Mouse (Mus musculus) forebrain, embryonic 13.5 days (tissue): ENCODE measurements around the gene Ror1. TPM values are rescaled to one million over a fixed set of nuclear protein-coding genes. Genes with fewer than 3 reads are reported as not detected.

Experiments
- ATAC-seq: fragments of 200-750 bp; cut with Nextera tagmentation; 2 replicates; pipeline ENCODE4 v1.8.0; 2017
- H3K27ac ChIP-seq: fragments of 300-500 bp; sonication (generic); 2 replicates; pipeline ENCODE4 v1.5.1; 2015; ENCODE audit warnings: inconsistent platforms, mild to moderate bottlenecking, moderate library complexity
- H3K27me3 ChIP-seq: fragments of 300-500 bp; sonication (generic); 2 replicates; pipeline ENCODE4 v1.6.1; 2015; ENCODE audit warnings: mild to moderate bottlenecking, inconsistent platforms
- H3K36me3 ChIP-seq: fragments of 300-500 bp; sonication (generic); 2 replicates; pipeline ENCODE4 v1.6.1; 2015; ENCODE audit warnings: mild to moderate bottlenecking, inconsistent platforms; ENCODE audit not compliant: poor library complexity, severe bottlenecking
- H3K4me1 ChIP-seq: fragments of 300-500 bp; sonication (generic); 2 replicates; pipeline ENCODE4 v1.6.1; 2015; ENCODE audit warnings: inconsistent platforms
- H3K4me2 ChIP-seq: fragments of 300-500 bp; sonication (generic); 2 replicates; pipeline ENCODE4 v1.6.1; 2015; ENCODE audit warnings: inconsistent platforms, mild to moderate bottlenecking, moderate library complexity
- H3K4me3 ChIP-seq: fragments of 300-500 bp; sonication (generic); 2 replicates; pipeline ENCODE4 v1.5.1; 2015; ENCODE audit warnings: mild to moderate bottlenecking, inconsistent platforms
- H3K9ac ChIP-seq: fragments of 300-500 bp; sonication (generic); 2 replicates; pipeline ENCODE4 v1.6.1; 2015; ENCODE audit warnings: mild to moderate bottlenecking, inconsistent platforms
- H3K9me3 ChIP-seq: fragments of 300-500 bp; sonication (generic); replicated peaks from 2 replicates; pipeline ENCODE4 v1.6.1; 2016; ENCODE audit warnings: inconsistent platforms
- WGBS: fragments of 180-500 bp; shearing (Covaris S2); methylation state at CpG from one replicate; pipeline ENCODE4 v1.1.7; 2015; 5-methylcytosine and 5-hydroxymethylcytosine counted together
- polyA plus RNA-seq: library from polyadenylated mRNA; unstranded; fragments of >200 nt; fragmentation: Nextera tagmentation; extraction: Ambion mirVana; gene quantifications from 2 replicates; pipeline ENCODE4 v1.2.1, GENCODE M21; 2015

Ror1 gene
- polyA plus RNA-seq, 1 experiment from 2014 or later: 0.84 TPM

- 87% methylated on average over 6 of the region's 6 CpGs for WGBS
- no peak overlapping the region for H3K27ac ChIP-seq
- no peaks in the 10 kb centered on the region for H3K27me3 ChIP-seq
- H3K4me2 ChIP-seq: no peak overlapping the region
- no peaks in the 10 kb centered on the region for H3K36me3 ChIP-seq
- H3K4me3 ChIP-seq: no peak overlapping the region
- no peaks in the 10 kb centered on the region for H3K4me1 ChIP-seq
- no peak overlapping the region for H3K9ac ChIP-seq
- ATAC-seq: no peak
- H3K9me3 ChIP-seq: no peaks in the 10 kb centered on the region
These were observed 25.5 kb upstream of the Ror1 start for GRCm38 (mm10) chr4:100070101-100070500.

DNA sequence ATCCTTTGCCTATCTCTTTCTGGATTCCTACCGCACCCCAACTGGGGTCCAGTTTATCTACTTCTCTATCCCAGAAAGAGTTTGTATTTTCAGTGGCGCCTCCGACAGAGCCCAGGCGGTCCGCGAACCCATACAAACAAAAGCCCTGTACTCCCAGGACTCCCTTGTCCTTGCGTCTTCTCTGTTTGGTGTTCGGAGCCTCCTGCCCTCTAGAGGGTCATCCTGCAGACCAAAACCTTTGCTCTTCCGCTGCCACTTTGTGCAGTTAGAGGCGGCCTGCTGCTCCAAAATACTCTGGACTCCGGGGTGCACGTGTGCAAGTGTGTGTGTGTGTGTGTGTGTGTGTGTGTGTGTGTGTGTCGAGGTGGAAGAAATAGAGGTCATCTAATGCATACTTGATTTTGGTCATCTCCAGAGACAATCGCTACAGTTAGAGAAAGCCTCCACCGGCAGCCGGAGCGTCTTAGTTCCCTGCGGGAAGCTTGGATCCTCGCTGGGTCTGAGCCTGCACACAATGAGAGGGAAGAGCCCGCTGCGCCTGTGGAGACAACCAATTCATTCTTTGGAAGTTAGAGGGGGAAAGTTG lies 1.1 kb downstream of the Ror1 start:
- under 1% methylated on average over 21 of the region's 21 CpGs for WGBS
- Histone ChIP-seq H3K27me3 (peaks cover 26% of the 10 kb centered on the region), H3K27ac (no peak overlapping the region), H3K36me3 (no peaks in the 10 kb centered on the region), H3K9ac (peak overlapping the region; percentile 72; the same call in 1 of the 2 replicates), H3K4me1 (peaks cover 9% of the 10 kb centered on the region), H3K4me3 (peak overlapping the region; percentile 63), H3K9me3 (no peaks in the 10 kb centered on the region), H3K4me2 (peak overlapping the region; percentile 98)
- no peak for ATAC-seq

DNA sequence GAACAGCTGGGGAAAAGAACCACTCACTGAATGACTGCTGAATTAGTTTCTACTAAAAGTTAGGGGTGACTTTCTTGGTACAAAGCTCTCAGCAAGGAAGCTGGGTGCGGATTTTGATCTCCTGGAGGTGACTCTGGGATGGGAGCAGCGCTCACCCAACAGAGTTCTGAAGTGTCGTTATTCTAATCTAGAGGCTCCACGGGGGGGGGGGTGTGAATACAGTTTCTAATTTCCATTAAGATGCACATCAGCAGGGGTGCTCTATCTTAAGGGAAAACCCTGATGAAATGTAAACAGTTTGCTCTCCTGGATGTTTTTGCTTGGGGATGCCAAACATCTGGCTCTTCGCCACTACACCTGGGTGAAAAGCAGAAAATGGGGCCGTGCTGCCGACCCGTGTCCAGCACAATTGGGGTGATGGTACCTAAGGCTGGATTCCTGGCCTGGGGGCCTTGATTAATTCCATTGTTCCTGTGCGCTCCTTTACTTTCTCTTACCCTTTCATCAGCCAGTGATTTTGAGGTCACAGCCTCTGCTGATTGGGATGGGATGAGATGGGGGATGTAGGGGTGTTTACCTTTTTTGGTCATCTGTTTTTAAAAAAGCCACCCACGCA lies 1.9 kb downstream of the Ror1 start:
- Histone ChIP-seq H3K4me1 (peaks cover 9% of the 10 kb centered on the region), H3K27ac (no peak overlapping the region), H3K4me2 (peak overlapping the region; percentile 98; the same call in 1 of the 2 replicates), H3K9ac (no peak overlapping the region), H3K36me3 (no peaks in the 10 kb centered on the region), H3K27me3 (peaks cover 26% of the 10 kb centered on the region), H3K9me3 (no peaks in the 10 kb centered on the region), H3K4me3 (peak overlapping the region; percentile 63; the same call in 1 of the 2 replicates)
- no peak for ATAC-seq
- 12% methylated on average over 10 of the region's 10 CpGs for WGBS

DNA sequence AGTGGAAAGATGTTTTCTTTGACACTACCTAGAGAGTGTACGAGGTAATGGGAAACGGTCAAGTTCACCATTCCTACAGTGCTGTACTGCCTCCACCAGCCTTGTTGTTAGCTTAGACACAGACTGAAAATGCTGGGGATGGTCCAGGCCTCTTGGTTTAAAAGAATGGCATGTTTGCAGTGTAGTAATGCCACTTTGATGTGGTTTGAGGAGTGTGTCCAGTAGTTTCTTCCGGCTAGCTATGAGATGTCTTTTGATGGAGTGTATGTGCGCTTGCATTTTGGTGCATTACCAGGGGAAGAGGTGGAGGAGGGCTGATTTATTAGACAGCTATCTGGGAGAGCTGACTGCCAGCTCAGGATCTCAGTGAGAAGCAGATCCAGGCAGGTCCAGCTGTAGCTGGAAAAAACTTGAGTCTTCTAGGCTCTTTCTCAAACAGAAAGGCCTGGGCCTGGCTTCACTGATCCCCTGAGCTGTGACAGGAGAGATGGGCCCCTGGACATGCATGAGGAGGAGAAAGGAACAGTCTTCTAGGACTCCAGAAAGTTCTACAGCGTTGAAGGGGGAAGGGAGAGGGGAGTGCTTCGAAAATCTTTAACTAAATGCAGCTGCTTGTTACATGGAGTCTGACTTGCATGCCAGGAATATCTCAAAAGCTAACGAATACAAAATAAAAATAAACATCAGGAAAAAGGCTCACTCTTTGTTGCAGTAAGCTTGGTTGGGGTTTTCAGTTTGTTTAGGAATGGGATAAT lies 5.7 kb downstream of the Ror1 start:
- H3K27ac ChIP-seq: no peak overlapping the region
- H3K27me3 ChIP-seq: peaks cover 25% of the 10 kb centered on the region
- no peak overlapping the region for H3K4me3 ChIP-seq
- H3K36me3 ChIP-seq: no peaks in the 10 kb centered on the region
- H3K9me3 ChIP-seq: no peaks in the 10 kb centered on the region
- ATAC-seq: no peak
- peaks cover 8% of the 10 kb centered on the region for H3K4me1 ChIP-seq
- 85% methylated on average over 7 of the region's 7 CpGs for WGBS
- H3K4me2 ChIP-seq: no peak overlapping the region
- no peak overlapping the region for H3K9ac ChIP-seq

DNA sequence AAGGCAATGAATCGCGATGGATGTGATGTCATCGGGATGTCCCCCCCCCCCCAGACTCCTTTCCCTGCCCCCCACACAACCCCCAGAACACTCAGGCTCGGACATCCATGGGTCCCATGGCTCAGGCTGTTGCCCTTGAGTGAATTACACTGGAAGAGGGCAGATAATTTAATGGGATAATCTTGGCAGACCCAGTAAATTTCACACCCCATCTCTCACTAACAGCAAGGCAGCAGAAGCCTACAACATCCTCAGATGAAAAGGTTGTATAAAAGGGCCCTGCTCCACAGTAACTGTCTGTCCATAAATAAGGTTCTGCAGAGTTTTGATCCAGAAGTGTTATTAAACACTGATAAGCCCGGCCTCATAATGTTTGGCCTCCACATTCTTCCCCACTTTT lies 6.3 kb downstream of the Ror1 start:
- Histone ChIP-seq H3K36me3 (no peaks in the 10 kb centered on the region), H3K9me3 (no peaks in the 10 kb centered on the region), H3K9ac (no peak overlapping the region), H3K27ac (no peak overlapping the region), H3K4me2 (no peak overlapping the region), H3K27me3 (peaks cover 19% of the 10 kb centered on the region), H3K4me1 (peaks cover 3% of the 10 kb centered on the region; the same call in 1 of the 2 replicates), H3K4me3 (no peak overlapping the region)
- no peak for ATAC-seq
- 75% methylated on average over 5 of the region's 5 CpGs for WGBS

DNA sequence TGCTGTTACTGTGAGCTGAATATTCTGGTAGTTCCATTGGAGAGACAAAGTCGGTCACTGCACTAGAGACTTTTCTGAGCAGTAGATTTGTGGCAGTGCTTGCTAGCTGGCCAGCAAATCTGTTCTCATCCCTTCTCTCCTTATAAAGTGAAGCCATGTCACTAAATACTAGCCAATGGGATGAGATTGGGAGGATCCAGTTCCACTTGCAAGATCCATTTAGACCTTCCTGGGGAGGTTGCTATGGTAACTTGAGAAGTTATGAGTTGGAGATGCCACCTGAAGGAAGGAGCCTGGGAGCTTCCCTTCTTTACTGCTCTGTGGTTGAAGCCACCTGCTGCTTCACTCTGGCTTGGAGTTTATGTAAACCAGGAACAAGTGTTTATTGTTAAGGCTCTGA lies 8.7 kb downstream of the Ror1 start:
- no peak overlapping the region for H3K27ac ChIP-seq
- H3K4me3 ChIP-seq: no peak overlapping the region
- H3K4me1 ChIP-seq: no peaks in the 10 kb centered on the region
- 87% methylated on average over 1 of the region's 1 CpGs for WGBS
- H3K9ac ChIP-seq: no peak overlapping the region
- ATAC-seq: no peak
- H3K36me3 ChIP-seq: no peaks in the 10 kb centered on the region
- no peaks in the 10 kb centered on the region for H3K27me3 ChIP-seq
- H3K4me2 ChIP-seq: no peak overlapping the region
- no peaks in the 10 kb centered on the region for H3K9me3 ChIP-seq

DNA sequence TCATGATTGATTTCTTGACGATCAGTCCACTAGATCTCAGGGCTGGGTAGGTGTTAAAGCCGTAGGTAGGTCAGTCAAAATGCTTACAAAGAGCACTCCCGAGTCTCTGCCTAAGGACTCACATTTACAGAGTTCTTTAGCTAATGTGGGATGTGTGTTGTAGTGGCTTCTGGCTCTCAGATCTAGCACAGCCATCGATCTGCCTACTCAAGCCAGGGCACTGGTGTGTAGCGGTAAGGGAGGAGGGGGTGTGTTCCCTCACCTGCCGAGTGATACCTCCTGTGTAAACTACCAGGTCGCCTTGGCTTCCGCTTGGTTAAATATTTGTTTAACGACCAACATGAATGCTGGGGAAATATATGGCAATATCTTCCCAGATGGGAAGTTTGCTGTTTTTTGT lies 12.0 kb downstream of the Ror1 start:
- Histone ChIP-seq H3K4me1 (no peaks in the 10 kb centered on the region), H3K36me3 (no peaks in the 10 kb centered on the region), H3K27me3 (peaks cover under 1% of the 10 kb centered on the region; the same call in 1 of the 2 replicates), H3K4me2 (no peak overlapping the region), H3K9me3 (no peaks in the 10 kb centered on the region), H3K9ac (no peak overlapping the region), H3K4me3 (no peak overlapping the region), H3K27ac (no peak overlapping the region)
- ATAC-seq: no peak
- 86% methylated on average over 9 of the region's 9 CpGs for WGBS

- Histone ChIP-seq H3K27me3 (peaks cover 2% of the 10 kb centered on the region; the same call in 1 of the 2 replicates), H3K9me3 (no peaks in the 10 kb centered on the region), H3K4me3 (no peak overlapping the region), H3K27ac (no peak overlapping the region), H3K9ac (no peak overlapping the region), H3K36me3 (no peaks in the 10 kb centered on the region), H3K4me2 (no peak overlapping the region), H3K4me1 (no peaks in the 10 kb centered on the region)
- WGBS: 95% methylated on average over 4 of the region's 4 CpGs
- ATAC-seq: no peak
These were observed 13.0 kb downstream of the Ror1 start for GRCm38 (mm10) chr4:100108551-100108950.

- Histone ChIP-seq H3K4me1 (no peaks in the 10 kb centered on the region), H3K4me3 (no peak overlapping the region), H3K27me3 (peaks cover 2% of the 10 kb centered on the region; the same call in 1 of the 2 replicates), H3K27ac (no peak overlapping the region), H3K9ac (no peak overlapping the region), H3K4me2 (no peak overlapping the region), H3K9me3 (no peaks in the 10 kb centered on the region), H3K36me3 (no peaks in the 10 kb centered on the region)
- no peak for ATAC-seq
These were observed 18.6 kb downstream of the Ror1 start for GRCm38 (mm10) chr4:100114148-100114547.

- no peaks in the 10 kb centered on the region for H3K4me1 ChIP-seq
- 96% methylated on average over 3 of the region's 3 CpGs for WGBS
- no peak overlapping the region for H3K4me3 ChIP-seq
- no peak for ATAC-seq
- peaks cover 2% of the 10 kb centered on the region; the same call in 1 of the 2 replicates for H3K27me3 ChIP-seq
- no peaks in the 10 kb centered on the region for H3K9me3 ChIP-seq
- H3K9ac ChIP-seq: no peak overlapping the region
- H3K4me2 ChIP-seq: no peak overlapping the region
- no peak overlapping the region for H3K27ac ChIP-seq
- H3K36me3 ChIP-seq: no peaks in the 10 kb centered on the region
These were observed 20.8 kb downstream of the Ror1 start for GRCm38 (mm10) chr4:100116366-100116765.

DNA sequence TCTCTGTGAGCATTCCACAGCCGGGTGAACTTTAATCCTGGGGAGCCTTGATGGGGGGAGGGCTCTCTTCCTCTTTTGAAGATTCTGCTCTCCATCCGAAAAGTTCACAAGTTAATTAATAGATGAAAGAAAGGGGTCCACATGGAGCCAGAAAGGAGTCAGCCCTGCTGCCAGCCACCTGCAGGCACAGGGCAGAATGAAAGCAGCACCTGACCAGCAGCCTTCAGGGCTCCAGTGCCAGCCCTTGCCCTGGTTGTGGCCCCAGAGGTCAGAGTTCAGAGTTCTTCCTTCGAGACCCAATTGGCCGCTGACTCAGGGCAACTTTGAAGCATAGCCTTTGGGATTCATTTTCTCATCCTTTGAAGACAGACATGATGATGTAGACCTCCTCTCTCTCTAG lies 23.1 kb downstream of the Ror1 start:
- no peaks in the 10 kb centered on the region for H3K27me3 ChIP-seq
- no peaks in the 10 kb centered on the region for H3K4me1 ChIP-seq
- H3K9ac ChIP-seq: no peak overlapping the region
- H3K27ac ChIP-seq: no peak overlapping the region
- H3K4me3 ChIP-seq: no peak overlapping the region
- ATAC-seq: no peak
- 42% methylated on average over 4 of the region's 4 CpGs for WGBS
- H3K36me3 ChIP-seq: no peaks in the 10 kb centered on the region
- H3K4me2 ChIP-seq: no peak overlapping the region
- no peaks in the 10 kb centered on the region for H3K9me3 ChIP-seq

DNA sequence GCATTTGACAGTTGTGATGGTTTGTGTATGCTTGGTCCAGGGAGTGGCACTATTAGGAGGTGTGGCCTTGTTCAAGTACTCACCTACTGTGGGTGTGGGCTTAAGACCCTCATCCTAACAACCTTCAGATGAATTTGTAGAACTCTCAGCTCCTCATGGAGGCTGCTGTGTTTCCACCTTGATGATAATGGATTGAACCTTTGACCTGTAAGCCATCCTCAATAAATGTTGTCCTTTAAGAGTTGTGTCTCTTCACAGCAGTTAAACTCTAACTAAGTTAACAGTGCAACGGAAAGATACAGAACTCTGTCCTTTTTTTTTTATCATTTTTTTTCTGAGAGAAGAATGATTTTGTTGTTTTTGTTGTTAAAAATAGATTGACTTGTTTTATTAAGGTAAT lies 23.8 kb downstream of the Ror1 start:
- 93% methylated on average over 1 of the region's 1 CpGs for WGBS
- Histone ChIP-seq H3K4me3 (no peak overlapping the region), H3K9ac (no peak overlapping the region), H3K4me2 (no peak overlapping the region), H3K4me1 (no peaks in the 10 kb centered on the region), H3K27ac (no peak overlapping the region), H3K36me3 (no peaks in the 10 kb centered on the region), H3K27me3 (no peaks in the 10 kb centered on the region), H3K9me3 (no peaks in the 10 kb centered on the region)
- no peak for ATAC-seq
